Mouse (Mus musculus): ENCODE measurements around the gene Isyna1.

DNA sequence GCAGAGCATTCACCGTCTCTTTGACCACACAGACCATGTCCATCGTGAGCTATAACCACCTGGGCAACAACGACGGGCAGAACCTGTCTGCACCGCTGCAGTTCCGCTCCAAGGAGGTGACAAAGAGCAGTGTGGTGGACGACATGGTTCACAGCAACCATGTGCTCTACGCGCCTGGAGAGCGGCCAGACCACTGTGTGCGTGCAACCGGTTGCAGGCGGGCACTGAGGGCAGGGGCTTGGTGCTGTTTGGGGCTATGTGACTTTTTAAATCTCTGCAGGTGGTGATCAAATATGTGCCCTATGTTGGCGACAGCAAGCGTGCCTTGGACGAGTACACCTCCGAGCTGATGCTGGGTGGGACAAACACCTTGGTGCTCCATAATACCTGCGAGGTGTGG, 2.0 kb downstream of the Isyna1 start:
- no peak for TF ChIP-seq EP300 (IDR thresholded peaks at IDR 0.05; ENCODE audit: low read depth)
- no peak for TF ChIP-seq CTCF (IDR thresholded peaks at IDR 0.05; ENCODE audit: low read depth)

All from liver, embryonic 14.5 days (tissue).